Mouse (Mus musculus) heart, embryonic 12.5 days (tissue): Measurements from ENCODE around the gene Gclc. TPM values are rescaled to one million over a fixed set of nuclear protein-coding genes. Genes with fewer than 3 reads are reported as not detected.

Source experiments
- ATAC-seq: fragments of 200-750 bp; cut with Nextera tagmentation; 2 replicates; pipeline ENCODE4 v1.8.0; 2017; ENCODE audit warnings: moderate TSS enrichment, moderate library complexity; ENCODE audit not compliant: insufficient number of reproducible peaks, low FRiP score
- H3K27ac ChIP-seq: fragments of 300-500 bp; sonication (generic); 2 replicates; pipeline ENCODE4 v1.5.1; 2016; ENCODE audit warnings: mild to moderate bottlenecking, moderate library complexity; ENCODE audit not compliant: poor library complexity, severe bottlenecking
- H3K27me3 ChIP-seq: fragments of 300-500 bp; sonication (generic); replicated peaks from 2 replicates; pipeline ENCODE4 v1.6.1; 2016; ENCODE audit warnings: mild to moderate bottlenecking, moderate library complexity
- H3K36me3 ChIP-seq: fragments of 300-500 bp; sonication (generic); 2 replicates; pipeline ENCODE4 v1.6.1; 2016; ENCODE audit warnings: mild to moderate bottlenecking, moderate library complexity
- H3K4me1 ChIP-seq: fragments of 300-500 bp; sonication (generic); replicated peaks from 2 replicates; pipeline ENCODE4 v1.6.1; 2016; ENCODE audit warnings: mild to moderate bottlenecking
- H3K4me2 ChIP-seq: fragments of 300-500 bp; sonication (generic); 2 replicates; pipeline ENCODE4 v1.6.1; 2016; ENCODE audit warnings: mild to moderate bottlenecking, moderate library complexity
- H3K4me3 ChIP-seq: fragments of 300-500 bp; sonication (generic); 2 replicates; pipeline ENCODE4 v1.5.1; 2016; ENCODE audit warnings: mild to moderate bottlenecking
- H3K9ac ChIP-seq: fragments of 300-500 bp; sonication (generic); 2 replicates; pipeline ENCODE4 v1.6.1; 2016; ENCODE audit warnings: mild to moderate bottlenecking, moderate library complexity
- H3K9me3 ChIP-seq: fragments of 300-500 bp; sonication (generic); replicated peaks from 2 replicates; pipeline ENCODE4 v1.6.1; 2016; ENCODE audit warnings: mild to moderate bottlenecking, moderate library complexity
- WGBS: fragments of 180-500 bp; shearing (Covaris S2); methylation state at CpG from one replicate; pipeline ENCODE4 v1.1.7; 2016; 5-methylcytosine and 5-hydroxymethylcytosine counted together
- polyA plus RNA-seq: library from polyadenylated mRNA; unstranded; fragments of >200 nt; fragmentation: Nextera tagmentation; extraction: Ambion mirVana; gene quantifications from 2 replicates; pipeline ENCODE4 v1.2.1, GENCODE M21; 2016

Gclc gene
- 13.0 and 13.7 TPM in 2 replicates for polyA plus RNA-seq

DNA sequence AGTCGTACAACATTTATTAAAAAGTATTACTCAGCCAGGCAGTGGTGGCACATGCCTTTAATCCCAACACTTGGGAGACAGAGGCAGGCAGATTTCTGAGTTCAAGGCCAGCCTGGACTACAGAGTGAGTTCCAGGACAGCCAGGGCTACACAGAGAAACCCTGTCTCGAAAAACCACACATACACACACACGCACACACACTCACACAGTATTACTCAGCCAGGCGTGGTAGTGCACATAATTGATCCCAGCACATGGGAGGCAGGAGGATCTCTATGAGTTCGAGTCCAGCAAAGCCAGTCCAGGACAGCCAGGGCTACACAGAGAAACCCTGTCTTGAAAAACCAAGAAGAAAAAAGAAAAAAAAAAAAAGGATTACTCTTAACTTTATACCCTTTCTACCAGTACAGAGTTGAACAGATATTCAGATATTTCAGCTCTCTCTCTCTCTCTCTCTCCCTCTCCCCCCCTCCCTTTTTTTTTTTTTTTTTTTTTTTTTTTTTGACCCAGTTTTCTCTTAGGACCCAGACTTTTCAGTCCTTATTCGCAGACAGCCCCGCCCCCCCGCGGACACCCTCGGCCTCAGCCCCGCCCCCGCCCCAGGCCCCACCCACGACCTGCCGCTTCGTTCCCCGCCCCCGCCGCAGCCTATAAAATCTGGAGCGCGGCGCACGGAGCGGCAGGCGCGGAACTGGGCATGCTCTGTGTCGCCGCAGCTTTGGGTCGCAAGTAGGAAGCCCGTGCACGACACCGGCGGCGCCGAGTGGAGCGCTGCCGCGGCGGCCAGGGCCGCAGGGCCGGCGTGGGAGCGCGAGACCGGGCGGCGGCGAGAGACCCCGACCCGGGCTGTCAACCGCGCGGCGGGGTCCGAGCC, at the start of gene Gclc:
Gene Gclc (plus strand): TSS at position 683 of the 875 bp plus-strand sequence.
- 7% methylated on average over 54 of the region's 54 CpGs for WGBS
- peak within 1 kb of the TSS; percentile 71 for H3K4me2 ChIP-seq
- H3K9me3 ChIP-seq, result no peaks in the 10 kb centered on the region
- peak; percentile 86 for ATAC-seq
- peak within 1 kb of the TSS; percentile 75 for H3K4me3 ChIP-seq
- H3K9ac ChIP-seq, result peak within 1 kb of the TSS; percentile 78
- H3K27ac ChIP-seq, result peak within 1 kb of the TSS; percentile 81
- peaks cover 25% of the 10 kb centered on the region for H3K4me1 ChIP-seq
- H3K36me3 ChIP-seq, result no peaks in the 10 kb centered on the region
- H3K27me3 ChIP-seq, result no peaks in the 10 kb centered on the region

DNA sequence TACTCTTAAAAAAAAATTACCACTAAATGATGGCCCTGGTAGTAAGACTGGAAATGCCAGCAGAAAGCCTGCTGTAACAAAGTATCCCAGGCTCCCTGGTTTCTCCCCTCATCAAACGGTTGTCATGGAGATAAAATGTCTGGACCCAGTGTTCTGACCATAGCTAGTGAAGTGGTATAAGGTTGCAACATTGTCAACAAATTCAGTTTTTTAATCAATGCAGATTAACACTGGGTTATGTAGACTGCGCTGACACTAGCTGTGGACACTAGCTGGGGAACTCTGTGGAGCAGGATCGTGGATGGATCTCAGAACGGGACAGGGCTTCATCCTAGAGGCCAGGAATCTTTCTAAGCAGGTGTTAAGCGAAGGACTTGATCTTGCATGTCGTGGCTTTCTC, 47.8 kb upstream of the Gclc start:
- Histone ChIP-seq H3K4me1 (no peaks in the 10 kb centered on the region), H3K36me3 (no peaks in the 10 kb centered on the region), H3K4me2 (no peak overlapping the region), H3K4me3 (no peak overlapping the region), H3K27ac (no peak overlapping the region), H3K9ac (no peak overlapping the region), H3K9me3 (no peaks in the 10 kb centered on the region), H3K27me3 (no peaks in the 10 kb centered on the region)
- WGBS, result 68% methylated on average over 6 of the region's 6 CpGs
- no peak for ATAC-seq

DNA sequence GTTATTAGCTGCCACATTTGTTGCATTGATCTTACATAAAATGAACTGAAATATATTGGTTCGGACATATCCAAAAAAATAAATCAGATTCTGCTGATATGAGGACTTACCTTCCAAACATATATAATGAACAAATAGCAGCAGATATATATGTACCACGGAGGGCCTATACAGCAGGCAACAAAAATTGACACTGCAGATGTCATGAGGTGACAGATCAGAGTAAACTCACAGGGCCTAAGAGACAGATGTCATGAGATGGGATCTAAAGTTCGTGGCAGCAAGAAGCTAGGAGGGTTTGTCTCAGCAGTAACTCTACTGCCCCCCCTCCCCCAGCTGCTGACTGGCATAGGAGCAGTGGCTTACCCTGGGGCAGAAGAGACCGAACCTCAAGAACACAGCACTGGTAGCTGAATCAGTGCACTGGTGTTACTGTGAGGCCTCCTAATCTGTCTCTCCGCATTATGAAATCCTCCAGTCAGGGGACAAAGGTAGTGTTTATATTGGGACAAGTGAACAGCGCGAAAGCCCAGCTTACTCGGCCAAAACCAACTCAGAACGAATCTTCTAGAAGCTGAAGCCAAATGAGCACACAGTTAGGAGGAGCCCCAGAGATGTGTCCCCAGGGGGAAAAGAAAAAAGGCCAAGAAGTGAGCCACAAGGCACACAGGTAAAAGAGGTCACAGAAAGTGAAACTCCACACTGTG, 46.7 kb upstream of the Gclc start:
- H3K27ac ChIP-seq, result no peak overlapping the region
- no peaks in the 10 kb centered on the region for H3K27me3 ChIP-seq
- no peak overlapping the region for H3K9ac ChIP-seq
- no peaks in the 10 kb centered on the region; the same call in 1 of the 2 replicates for H3K4me1 ChIP-seq
- H3K4me3 ChIP-seq, result no peak overlapping the region
- no peaks in the 10 kb centered on the region for H3K9me3 ChIP-seq
- 78% methylated on average over 9 of the region's 9 CpGs for WGBS
- H3K4me2 ChIP-seq, result no peak overlapping the region
- ATAC-seq, result no peak
- H3K36me3 ChIP-seq, result no peaks in the 10 kb centered on the region

DNA sequence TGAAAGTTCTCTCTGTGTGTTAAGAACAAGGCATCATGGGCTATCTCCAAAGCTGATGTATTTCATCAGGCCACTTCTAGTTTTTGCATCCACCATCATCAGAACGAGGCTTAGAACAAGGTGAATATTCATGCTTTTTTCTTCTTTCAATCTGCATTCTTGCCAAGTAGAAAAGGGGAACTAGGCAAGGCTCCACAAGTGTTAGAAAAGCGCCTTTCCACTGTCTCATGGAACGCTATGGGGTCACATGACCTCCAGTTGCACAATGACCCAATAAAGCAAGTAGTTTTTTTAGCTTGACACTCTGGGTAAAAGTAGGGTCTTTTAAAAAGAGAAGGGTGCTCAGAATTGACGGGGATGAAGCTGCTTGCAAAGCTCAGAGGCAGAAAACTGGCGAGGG, 45.4 kb upstream of the Gclc start:
- no peak for ATAC-seq

DNA sequence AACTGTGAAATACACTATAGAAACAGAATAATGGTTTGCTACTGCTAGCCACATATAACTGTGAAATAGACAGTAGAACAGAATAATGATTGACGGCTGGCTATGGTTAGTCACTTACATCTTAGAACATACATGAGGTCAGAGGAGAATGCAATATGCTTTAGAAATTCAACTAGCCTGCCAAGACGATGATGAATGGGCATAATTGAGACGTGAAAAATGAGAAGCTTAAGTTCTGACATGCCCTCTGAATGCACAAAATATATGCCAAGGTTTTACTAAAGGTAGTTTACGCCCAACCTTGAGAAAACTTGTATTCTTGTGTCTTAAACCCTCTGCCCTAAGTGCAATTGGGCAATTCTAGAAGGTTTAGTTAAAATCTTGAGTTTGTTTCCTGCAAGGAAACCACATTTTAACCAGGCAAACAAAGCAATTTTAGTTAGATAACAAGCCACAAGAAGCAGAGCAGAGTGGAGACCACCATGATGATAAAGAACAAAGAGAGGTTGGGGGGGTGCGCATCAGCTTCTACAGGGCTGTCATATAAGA, 43.2 kb upstream of the Gclc start:
- no peak overlapping the region for H3K4me3 ChIP-seq
- no peaks in the 10 kb centered on the region for H3K36me3 ChIP-seq
- H3K9me3 ChIP-seq, result no peaks in the 10 kb centered on the region
- no peaks in the 10 kb centered on the region for H3K27me3 ChIP-seq
- no peak for ATAC-seq
- H3K9ac ChIP-seq, result no peak overlapping the region
- no peak overlapping the region for H3K27ac ChIP-seq
- 81% methylated on average over 5 of the region's 5 CpGs for WGBS
- H3K4me2 ChIP-seq, result no peak overlapping the region
- H3K4me1 ChIP-seq, result peaks cover 3% of the 10 kb centered on the region; the same call in 1 of the 2 replicates

More for the DNA sequence above, 45.4 kb upstream of the Gclc start:
- H3K36me3 ChIP-seq, result no peaks in the 10 kb centered on the region
- H3K4me2 ChIP-seq, result no peak overlapping the region
- H3K9me3 ChIP-seq, result no peaks in the 10 kb centered on the region
- no peak overlapping the region for H3K9ac ChIP-seq
- H3K4me3 ChIP-seq, result no peak overlapping the region
- WGBS, result 72% methylated on average over 5 of the region's 5 CpGs
- no peak overlapping the region for H3K27ac ChIP-seq
- H3K27me3 ChIP-seq, result no peaks in the 10 kb centered on the region
- peaks cover 3% of the 10 kb centered on the region; the same call in 1 of the 2 replicates for H3K4me1 ChIP-seq

DNA sequence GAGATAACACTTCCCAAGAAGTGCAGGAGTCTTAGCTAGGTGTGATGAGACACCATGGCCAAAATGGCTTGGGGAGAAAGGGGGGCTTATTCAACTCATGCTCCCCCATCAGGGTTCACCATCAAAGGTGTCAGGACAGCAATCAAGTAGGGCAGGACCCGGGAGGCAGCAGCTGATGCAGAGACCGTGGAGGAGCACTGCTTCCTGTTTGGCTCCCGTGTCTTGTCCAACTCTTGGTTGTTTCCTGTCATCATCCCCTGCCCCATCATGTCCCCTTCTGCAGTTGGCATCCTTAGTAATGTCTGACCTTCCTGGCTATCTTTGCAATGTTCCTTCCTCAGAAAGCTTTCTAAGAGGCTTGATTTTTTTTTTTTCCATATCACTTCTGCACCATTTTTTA, 41.5 kb upstream of the Gclc start:
- H3K4me1 ChIP-seq, result peaks cover 3% of the 10 kb centered on the region; the same call in 1 of the 2 replicates
- H3K36me3 ChIP-seq, result no peaks in the 10 kb centered on the region
- H3K27ac ChIP-seq, result no peak overlapping the region
- no peak overlapping the region for H3K9ac ChIP-seq
- H3K27me3 ChIP-seq, result no peaks in the 10 kb centered on the region
- ATAC-seq, result no peak
- 39% methylated on average over 3 of the region's 3 CpGs for WGBS
- H3K9me3 ChIP-seq, result no peaks in the 10 kb centered on the region
- H3K4me3 ChIP-seq, result no peak overlapping the region
- H3K4me2 ChIP-seq, result no peak overlapping the region

DNA sequence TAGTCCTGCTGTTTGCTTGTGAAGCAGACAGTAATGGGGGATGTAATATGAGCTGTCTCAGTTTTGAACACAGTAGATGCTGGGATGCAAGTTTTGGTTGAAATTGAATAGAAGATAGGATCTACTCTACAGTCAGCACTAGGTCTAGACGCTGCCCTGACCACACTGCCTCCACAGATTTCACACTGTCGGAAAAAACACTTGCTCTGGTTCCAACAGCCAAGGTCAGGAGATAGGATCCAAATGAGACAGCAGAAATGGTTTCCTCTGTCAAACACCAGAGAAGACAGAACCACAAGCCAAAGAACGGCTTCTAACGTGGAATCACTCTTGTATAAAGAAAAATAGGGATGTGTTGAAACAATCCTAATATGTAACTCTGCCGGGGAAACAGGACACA, 41.0 kb upstream of the Gclc start:
- no peaks in the 10 kb centered on the region for H3K27me3 ChIP-seq
- no peaks in the 10 kb centered on the region for H3K9me3 ChIP-seq
- no peak overlapping the region for H3K9ac ChIP-seq
- no peaks in the 10 kb centered on the region for H3K36me3 ChIP-seq
- H3K4me1 ChIP-seq, result peaks cover 3% of the 10 kb centered on the region; the same call in 1 of the 2 replicates
- H3K27ac ChIP-seq, result no peak overlapping the region
- 54% methylated on average over 5 of the region's 5 CpGs for WGBS
- no peak overlapping the region for H3K4me3 ChIP-seq
- ATAC-seq, result no peak
- no peak overlapping the region for H3K4me2 ChIP-seq

DNA sequence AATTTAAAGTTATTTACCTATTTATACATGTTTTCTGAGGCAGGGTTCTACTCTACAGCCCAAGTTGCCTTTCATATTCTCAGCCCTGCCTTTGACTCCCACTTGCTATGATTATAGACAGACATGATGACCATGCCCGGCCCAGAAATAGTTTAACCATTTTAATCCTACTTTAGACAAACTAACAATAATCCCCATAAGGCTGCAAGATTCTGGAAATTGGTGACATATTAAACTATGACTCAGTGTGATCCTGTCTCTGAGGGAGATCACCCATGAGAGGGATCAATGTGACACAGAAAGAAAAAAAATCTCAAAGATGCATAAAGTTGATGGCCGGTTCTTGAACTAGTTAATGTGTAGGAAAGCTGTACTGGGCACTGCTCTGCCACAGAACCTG, 39.1 kb upstream of the Gclc start:
- H3K9me3 ChIP-seq, result no peaks in the 10 kb centered on the region
- no peak overlapping the region for H3K27ac ChIP-seq
- no peak overlapping the region for H3K4me3 ChIP-seq
- no peak overlapping the region for H3K9ac ChIP-seq
- peaks cover 3% of the 10 kb centered on the region; the same call in 1 of the 2 replicates for H3K4me1 ChIP-seq
- H3K4me2 ChIP-seq, result no peak overlapping the region
- H3K36me3 ChIP-seq, result no peaks in the 10 kb centered on the region
- no peak for ATAC-seq
- WGBS, result 92% methylated on average over 2 of the region's 2 CpGs
- H3K27me3 ChIP-seq, result no peaks in the 10 kb centered on the region

DNA sequence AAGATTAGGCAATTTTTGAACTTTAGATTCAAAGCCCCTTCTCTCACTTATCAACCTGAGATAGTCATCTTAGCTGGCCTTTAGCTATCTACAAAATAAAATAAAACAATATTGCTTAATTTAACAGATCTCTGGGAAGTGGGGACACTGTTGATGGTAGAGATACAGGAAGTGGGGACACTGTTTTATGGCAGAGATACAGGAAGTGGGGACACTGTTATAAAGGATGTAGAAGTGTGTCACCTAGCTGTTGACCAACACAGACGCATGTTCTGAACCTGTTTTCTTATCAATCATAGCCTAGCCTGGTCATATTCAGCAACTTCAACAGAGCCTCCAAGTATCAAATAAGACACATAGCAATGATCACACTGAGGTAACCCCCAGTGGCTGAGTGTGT, 38.3 kb upstream of the Gclc start:
- no peaks in the 10 kb centered on the region for H3K36me3 ChIP-seq
- no peak overlapping the region for H3K9ac ChIP-seq
- no peaks in the 10 kb centered on the region for H3K27me3 ChIP-seq
- no peak for ATAC-seq
- no peak overlapping the region for H3K27ac ChIP-seq
- 89% methylated on average over 1 of the region's 1 CpGs for WGBS
- no peaks in the 10 kb centered on the region for H3K9me3 ChIP-seq
- no peak overlapping the region for H3K4me3 ChIP-seq
- H3K4me2 ChIP-seq, result no peak overlapping the region
- H3K4me1 ChIP-seq, result peaks cover 3% of the 10 kb centered on the region; the same call in 1 of the 2 replicates

DNA sequence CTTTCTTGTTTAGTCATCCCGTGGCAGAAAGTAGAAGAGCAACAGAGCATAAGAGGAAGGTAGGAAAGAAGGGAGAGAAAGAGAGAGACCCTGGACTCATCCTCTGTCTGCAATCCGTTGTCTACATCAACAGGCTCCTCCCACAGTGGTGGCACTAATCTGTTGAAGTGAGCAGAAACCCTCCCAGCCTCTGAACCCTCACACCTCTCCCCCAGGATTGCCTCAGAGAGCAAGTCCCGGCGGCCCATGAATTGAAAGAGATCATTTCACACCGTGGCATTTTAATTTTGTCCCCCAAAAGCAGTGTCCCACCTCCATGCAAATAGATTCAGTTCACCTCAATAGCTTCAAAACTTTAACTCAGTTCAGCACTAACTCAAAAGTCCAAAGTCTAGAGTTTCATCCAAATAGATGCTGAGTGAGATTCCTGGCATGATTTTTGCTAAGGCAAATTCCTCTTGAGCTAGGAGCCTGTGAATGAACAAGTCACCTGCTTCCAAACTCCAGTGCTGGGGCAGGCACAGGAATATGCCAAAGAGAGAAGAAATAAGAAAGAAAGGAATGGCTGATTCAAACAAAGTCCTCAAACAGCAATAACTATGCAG, 36.4 kb upstream of the Gclc start:
- Histone ChIP-seq H3K9me3 (no peaks in the 10 kb centered on the region), H3K4me3 (no peak overlapping the region), H3K27me3 (no peaks in the 10 kb centered on the region), H3K27ac (no peak overlapping the region), H3K4me1 (no peaks in the 10 kb centered on the region), H3K9ac (no peak overlapping the region), H3K36me3 (no peaks in the 10 kb centered on the region), H3K4me2 (no peak overlapping the region)
- WGBS, result 41% methylated on average over 5 of the region's 5 CpGs
- no peak for ATAC-seq
